Mouse (Mus musculus) MEL (cell line): ENCODE data around the gene Tmem145. TPM values are rescaled to one million over a fixed set of nuclear protein-coding genes. Genes with fewer than 3 reads are reported as not detected.

Source experiments
- DNase-seq: peaks from one replicate; pipeline ENCODE4 v3.0.0; 2011; ENCODE audit warnings: low read depth, low spot score
- H3K27ac ChIP-seq: 2 replicates; pipeline ENCODE4 v1.5.1; 2012; ENCODE audit warnings: low read depth, mild to moderate bottlenecking, control low read depth, low read length, moderate library complexity; ENCODE audit not compliant: control insufficient read depth
- H3K27me3 ChIP-seq, 2 experiments: fragments of 150-350 bp in 1 of 2; sonication (generic) in 1 of 2; 2 replicates each; pipeline ENCODE4 v1.6.1; 2012; ENCODE audit warnings: low read length in 2 of 2, mild to moderate bottlenecking in 2 of 2, improper control_type of control experiment in 1 of 2, moderate library complexity in 1 of 2; ENCODE audit not compliant: insufficient read depth in 2 of 2, control insufficient read depth in 1 of 2
- H3K36me3 ChIP-seq, 2 experiments: 2 replicates each; pipeline ENCODE4 v1.6.1; 2012 to 2014; ENCODE audit warnings: low read length in 2 of 2, improper control_type of control experiment in 1 of 2, inconsistent platforms in 1 of 2, mild to moderate bottlenecking in 1 of 2; ENCODE audit not compliant: insufficient read depth in 2 of 2, control insufficient read depth in 1 of 2
- H3K4me1 ChIP-seq, 2 experiments: fragments of 150-350 bp in 1 of 2; sonication (generic) in 1 of 2; 2 replicates each; pipeline ENCODE4 v1.6.1; 2012; ENCODE audit warnings: low read length in 2 of 2, improper control_type of control experiment in 1 of 2, mild to moderate bottlenecking in 1 of 2; ENCODE audit not compliant: insufficient read depth in 2 of 2, control insufficient read depth in 1 of 2
- H3K4me3 ChIP-seq, 2 experiments: fragments of 150-350 bp in 1 of 2; sonication (generic) in 1 of 2; 2 replicates each; pipeline ENCODE4 v1.5.1; 2012; ENCODE audit warnings: low read depth in 2 of 2, low read length in 2 of 2, mild to moderate bottlenecking in 2 of 2, moderate library complexity in 2 of 2, control low read depth in 1 of 2, improper control_type of control experiment in 1 of 2; ENCODE audit not compliant: control insufficient read depth in 1 of 2, insufficient read depth in 1 of 2
- H3K79me2 ChIP-seq: 2 replicates; pipeline ENCODE4 v1.6.1; 2012; ENCODE audit warnings: mild to moderate bottlenecking, low read length, moderate library complexity; ENCODE audit not compliant: control insufficient read depth, poor library complexity, insufficient read depth
- H3K9ac ChIP-seq: 2 replicates; pipeline ENCODE4 v1.6.1; 2012; ENCODE audit warnings: low read depth, mild to moderate bottlenecking, control low read depth, low read length, moderate library complexity; ENCODE audit not compliant: control insufficient read depth, poor library complexity, severe bottlenecking
- H3K9me3 ChIP-seq: fragments of 150-350 bp; sonication (generic); replicated peaks from 2 replicates; pipeline ENCODE4 v1.6.1; 2012; ENCODE audit warnings: mild to moderate bottlenecking, low read length, improper control_type of control experiment, moderate library complexity; ENCODE audit not compliant: insufficient read depth
- BHLHE40 ChIP-seq: IDR thresholded peaks from 2 replicates; pipeline ENCODE4 v1.6.1; 2012; ENCODE audit warnings: low read depth, mild to moderate bottlenecking, inconsistent platforms, low read length, improper control_type of control experiment, borderline replicate concordance
- CTCF ChIP-seq, 3 experiments: IDR thresholded peaks in 2 of 3; conservative IDR thresholded peaks in 1 of 3; 2 replicates each; pipeline ENCODE4 v1.5.1; 2011 to 2012; ENCODE audit warnings: low read length in 3 of 3, low read depth in 2 of 3, mild to moderate bottlenecking in 2 of 3, improper control_type of control experiment in 1 of 3, inconsistent platforms in 1 of 3, mixed read lengths in 1 of 3, moderate library complexity in 1 of 3; ENCODE audit not compliant: control insufficient read depth in 1 of 3, insufficient read depth in 1 of 3, poor library complexity in 1 of 3, severe bottlenecking in 1 of 3
- EP300 ChIP-seq, 2 experiments: IDR thresholded peaks; 2 replicates each; pipeline ENCODE4 v1.6.1; 2011; ENCODE audit warnings: improper control_type of control experiment in 2 of 2, low read length in 2 of 2, low read depth in 1 of 2, mild to moderate bottlenecking in 1 of 2
- ETS1 ChIP-seq: IDR thresholded peaks from 2 replicates; pipeline ENCODE4 v1.6.1; 2012; ENCODE audit warnings: low read depth, mild to moderate bottlenecking, inconsistent platforms, low read length, improper control_type of control experiment, moderate library complexity
- GABPA ChIP-seq: IDR thresholded peaks from 2 replicates; pipeline ENCODE4 v1.6.1; 2012; ENCODE audit warnings: low read depth, mild to moderate bottlenecking, inconsistent platforms, low read length, improper control_type of control experiment, moderate library complexity
- GATA1 ChIP-seq: IDR thresholded peaks from 2 replicates; pipeline ENCODE4 v1.6.1; 2011; ENCODE audit warnings: low read depth, low read length, improper control_type of control experiment
- HCFC1 ChIP-seq: IDR thresholded peaks from 2 replicates; pipeline ENCODE4 v1.6.1; 2012; ENCODE audit warnings: low read depth, mild to moderate bottlenecking, inconsistent platforms, low read length, improper control_type of control experiment, moderate library complexity
- KAT2A ChIP-seq: conservative IDR thresholded peaks from 2 replicates; pipeline ENCODE4 v1.6.1; 2012; ENCODE audit warnings: low read depth, low read length, improper control_type of control experiment, inconsistent platforms
- MAFK ChIP-seq: IDR thresholded peaks from 2 replicates; pipeline ENCODE4 v1.6.1; 2011; ENCODE audit warnings: low read depth, mild to moderate bottlenecking, low read length, improper control_type of control experiment, borderline replicate concordance
- MYB ChIP-seq: IDR thresholded peaks from 2 replicates; pipeline ENCODE4 v1.6.1; 2011; ENCODE audit warnings: mild to moderate bottlenecking, low read depth, low read length, improper control_type of control experiment
- NELFE ChIP-seq: IDR thresholded peaks from 2 replicates; pipeline ENCODE4 v1.6.1; 2011; ENCODE audit warnings: low read depth, low read length, improper control_type of control experiment
- POLR2A ChIP-seq, 2 experiments: IDR thresholded peaks; 2 replicates each; pipeline ENCODE4 v1.6.1; 2011 to 2012; ENCODE audit warnings: low read length in 2 of 2, mild to moderate bottlenecking in 2 of 2, control low read depth in 1 of 2, improper control_type of control experiment in 1 of 2, low read depth in 1 of 2, moderate library complexity in 1 of 2; ENCODE audit not compliant: control insufficient read depth in 1 of 2, insufficient read depth in 1 of 2, poor library complexity in 1 of 2
- POLR2AphosphoS2 ChIP-seq: IDR thresholded peaks from 2 replicates; pipeline ENCODE4 v1.6.1; 2011; ENCODE audit warnings: low read length, improper control_type of control experiment
- RAD21 ChIP-seq: IDR thresholded peaks from 2 replicates; pipeline ENCODE4 v1.6.1; 2011; ENCODE audit warnings: mild to moderate bottlenecking, low read depth, low read length, improper control_type of control experiment
- RCOR1 ChIP-seq: IDR thresholded peaks from 2 replicates; pipeline ENCODE4 v1.6.1; 2012; ENCODE audit warnings: low read depth, mild to moderate bottlenecking, inconsistent platforms, low read length, improper control_type of control experiment
- SIN3A ChIP-seq: IDR thresholded peaks from 2 replicates; pipeline ENCODE4 v1.6.1; 2012; ENCODE audit warnings: low read length, improper control_type of control experiment, inconsistent platforms
- SMC3 ChIP-seq: IDR thresholded peaks from 2 replicates; pipeline ENCODE4 v1.6.1; 2011; ENCODE audit warnings: low read depth, low read length, improper control_type of control experiment
- TBP ChIP-seq: IDR thresholded peaks from 2 replicates; pipeline ENCODE4 v1.8.0; 2011; ENCODE audit warnings: low read depth, low read length, improper control_type of control experiment
- TCF12 ChIP-seq: IDR thresholded peaks from 2 replicates; pipeline ENCODE4 v1.6.1; 2014; ENCODE audit warnings: low read depth, mild to moderate bottlenecking, inconsistent platforms, low read length, improper control_type of control experiment, moderate library complexity
- USF2 ChIP-seq, 2 experiments: IDR thresholded peaks; 2 replicates each; pipeline ENCODE4 v1.6.1; 2011 to 2012; ENCODE audit warnings: improper control_type of control experiment in 2 of 2, low read length in 2 of 2, borderline replicate concordance in 1 of 2, inconsistent platforms in 1 of 2, low read depth in 1 of 2, mild to moderate bottlenecking in 1 of 2; ENCODE audit not compliant: insufficient read depth in 1 of 2
- ZC3H11A ChIP-seq: IDR thresholded peaks from 2 replicates; pipeline ENCODE4 v1.6.1; 2012; ENCODE audit warnings: low read depth, mild to moderate bottlenecking, inconsistent platforms, low read length, improper control_type of control experiment
- ZKSCAN1 ChIP-seq: IDR thresholded peaks from 2 replicates; pipeline ENCODE4 v1.6.1; 2012; ENCODE audit warnings: low read depth, mild to moderate bottlenecking, inconsistent platforms, low read length, improper control_type of control experiment, moderate library complexity
- ZMIZ1 ChIP-seq: IDR thresholded peaks from 2 replicates; pipeline ENCODE4 v1.6.1; 2012; ENCODE audit warnings: low read depth, mild to moderate bottlenecking, inconsistent platforms, low read length, improper control_type of control experiment, moderate library complexity
- polyA plus RNA-seq, 2 experiments: library from polyadenylated mRNA; stranded (reverse) in 1 of 2; unstranded in 1 of 2; fragments of >175 nt in 1 of 2; fragments of >200 nt in 1 of 2; gene quantifications; 2 replicates each; pipeline versions ENCODE4 v1.2.1 to v1.2.4; 2012; ENCODE audit warnings: low replicate concordance in 2 of 2, low read depth in 1 of 2; ENCODE audit not compliant: insufficient read length in 2 of 2, insufficient read depth in 1 of 2, missing spikeins in 1 of 2
- total RNA-seq: library from RNA; depleted of rRNA; stranded (reverse); fragments of 300-350 nt; gene quantifications from 2 replicates; pipeline ENCODE4 v1.2.3, GENCODE M21; 2012

Gene Tmem145
- total and polyA plus RNA-seq, 3 experiments: not detected

GRCm38 (mm10) chr7:25289925-25290324 lies 16.0 kb upstream of the Tmem145 start:
- Histone ChIP-seq H3K79me2 (peaks cover 8% of the 10 kb centered on the region; the same call in 1 of the 2 replicates), H3K9me3 (no peaks in the 10 kb centered on the region), H3K4me1 (peaks cover 0 to 14% of the 10 kb centered on the region in 2 experiments; a peak in 2 of 4 replicates), H3K4me3 (no peak overlapping the region), H3K9ac (no peak overlapping the region)
- TF ChIP-seq RAD21: peak; percentile 18
- no peak for TF ChIP-seq ETS1
- TF ChIP-seq SMC3: peak; percentile 33; the same call in 1 of the 2 replicates
- TF ChIP-seq CTCF (IDR thresholded peaks at IDR 0.05 in 2 of 3, conservative IDR thresholded peaks at IDR 0.05 in 1 of 3; ENCODE audit: control insufficient read depth in 1 of 3, insufficient read depth in 1 of 3, low read depth in 2 of 3, low read length in 3 of 3, poor library complexity in 1 of 3, severe bottlenecking in 1 of 3): peak; percentile 33 to 52 (median 47)
- TF ChIP-seq, all 39 proteins: peak for 3
- peaks cover 7 to 34% of the 10 kb centered on the region in 2 experiments for H3K36me3 ChIP-seq
- no peak overlapping the region for H3K27ac ChIP-seq
- DNase-seq: peak; percentile 40
- H3K27me3 ChIP-seq: no peaks in the 10 kb centered on the region

GRCm38 (mm10) chr7:25290463-25290862 lies 15.4 kb upstream of the Tmem145 start:
- Histone ChIP-seq H3K9me3 (no peaks in the 10 kb centered on the region), H3K9ac (no peak overlapping the region), H3K79me2 (peaks cover 2% of the 10 kb centered on the region; the same call in 1 of the 2 replicates), H3K27ac (no peak overlapping the region), H3K4me3 (no peak overlapping the region), H3K27me3 (no peaks in the 10 kb centered on the region), H3K4me1 (peaks cover 0 to 12% of the 10 kb centered on the region in 2 experiments; a peak in 2 of 4 replicates), H3K36me3 (peaks cover 7 to 32% of the 10 kb centered on the region in 2 experiments)
- TF ChIP-seq POLR2A (IDR thresholded peaks at IDR 0.05; ENCODE audit: control insufficient read depth in 1 of 2, insufficient read depth in 1 of 2, low read depth in 1 of 2, low read length in 2 of 2, poor library complexity in 1 of 2) (no peak), GATA1 (peak; percentile 66; the same call in 1 of the 2 replicates), BHLHE40 (no peak), SIN3A (no peak), KAT2A (no peak), POLR2AphosphoS2 (no peak), ZMIZ1 (no peak), NELFE (no peak), USF2 (IDR thresholded peaks at IDR 0.05; ENCODE audit: borderline replicate concordance in 1 of 2, insufficient read depth in 1 of 2, low read depth in 1 of 2, low read length in 2 of 2) (no peak)
- DNase-seq: no peak

GRCm38 (mm10) chr7:25290911-25291310 lies 15.0 kb upstream of the Tmem145 start:
- TF ChIP-seq BHLHE40: no peak
- TF ChIP-seq MYB: no peak
- no peak; the same call in 1 of the 2 replicates for TF ChIP-seq SIN3A
- no peak for TF ChIP-seq GATA1
- no peak for TF ChIP-seq RAD21
- no peak for TF ChIP-seq EP300 (IDR thresholded peaks at IDR 0.05; ENCODE audit: low read depth in 1 of 2, low read length in 2 of 2)
- no peak for TF ChIP-seq RCOR1
- no peak for TF ChIP-seq ZC3H11A
- no peak for TF ChIP-seq HCFC1
- no peak for TF ChIP-seq GABPA
- no peak for TF ChIP-seq ZMIZ1
- TF ChIP-seq ZKSCAN1: no peak
- TF ChIP-seq POLR2AphosphoS2: no peak
- no peak for TF ChIP-seq SMC3
- no peak for TF ChIP-seq TBP
- TF ChIP-seq TCF12: no peak
- TF ChIP-seq MAFK: no peak
- no peak for TF ChIP-seq KAT2A
- no peak overlapping the region for H3K27ac ChIP-seq
- peak; percentile 76 for DNase-seq
- H3K79me2 ChIP-seq: peaks cover 2% of the 10 kb centered on the region; the same call in 1 of the 2 replicates
- H3K4me3 ChIP-seq: no peak overlapping the region
- H3K4me1 ChIP-seq: peaks cover 0 to 12% of the 10 kb centered on the region in 2 experiments; a peak in 2 of 4 replicates
- H3K36me3 ChIP-seq: peaks cover 7 to 30% of the 10 kb centered on the region in 2 experiments
- no peak overlapping the region for H3K9ac ChIP-seq
- no peaks in the 10 kb centered on the region for H3K27me3 ChIP-seq
- no peaks in the 10 kb centered on the region for H3K9me3 ChIP-seq
